Mouse (Mus musculus) liver, postnatal 0 days (tissue): ENCODE data around the gene C2cd4c.

Experiments
- CTCF ChIP-seq: sonication (generic); IDR thresholded peaks from 2 replicates; pipeline ENCODE4 v1.5.1; 2016; ENCODE audit warnings: antibody characterized with exemption, low read depth
- EP300 ChIP-seq: IDR thresholded peaks from 2 replicates; pipeline ENCODE4 v1.6.1; 2016; ENCODE audit warnings: antibody characterized with exemption, low read depth, mild to moderate bottlenecking

GRCm38 (mm10) chr10:79616376-79616775, 2.6 kb upstream of the C2cd4c start:
- TF ChIP-seq CTCF = no peak
- no peak for TF ChIP-seq EP300
